Mouse (Mus musculus) brain, embryonic 14.5 days (tissue): ENCODE data around the gene Hyal3.

Experiments used
- CTCF ChIP-seq: fragments of 200-500 bp; IDR thresholded peaks from 2 replicates; pipeline ENCODE4 v1.5.1; 2012; ENCODE audit warnings: inconsistent platforms, mild to moderate bottlenecking, moderate library complexity, borderline replicate concordance; ENCODE audit not compliant: insufficient read depth, insufficient read length; ENCODE audit errors: extremely low read depth
- POLR2A ChIP-seq: fragments of 200-500 bp; IDR thresholded peaks from 2 replicates; pipeline ENCODE4 v1.6.1; 2012; ENCODE audit warnings: mild to moderate bottlenecking, inconsistent platforms, borderline replicate concordance; ENCODE audit not compliant: poor library complexity, insufficient read depth, insufficient read length, severe bottlenecking; ENCODE audit errors: extremely low read depth

GRCm38 (mm10) chr9:107607653-107608245 is 27.1 kb downstream of the Hyal3 start:
- TF ChIP-seq CTCF (no peak), POLR2A (no peak)
